Mouse (Mus musculus): ENCODE results near the gene Wiz. TPM values are rescaled to one million over a fixed set of nuclear protein-coding genes. Genes with fewer than 3 reads are reported as not detected.

The Wiz gene
- total and polyA plus RNA-seq, 2 experiments: 1.8 to 14.0 TPM

- H3K27me3 ChIP-seq (ENCODE audit: control insufficient read depth, insufficient read depth, low read length): no peaks in the 10 kb centered on the region
- no peak overlapping the region for H3K27ac ChIP-seq (replicated peaks; ENCODE audit: insufficient read depth, low read depth, low read length)
- H3K4me1 ChIP-seq (ENCODE audit: control insufficient read depth, insufficient read depth, low read length): no peaks in the 10 kb centered on the region
- no peak for DNase-seq (ENCODE audit: extremely low read depth, low read depth, low spot score)
- TF ChIP-seq CTCF (IDR thresholded peaks at IDR 0.05; ENCODE audit: low read depth, low read length) (no peak), POLR2A (IDR thresholded peaks at IDR 0.05; ENCODE audit: extremely low read depth, insufficient read depth, low read length) (no peak)
- WGBS: 7% methylated on average over 35 of the region's 39 CpGs
- H3K36me3 ChIP-seq (ENCODE audit: control insufficient read depth, insufficient read depth, low read length): no peaks in the 10 kb centered on the region
- peak overlapping the region; percentile 84 for H3K9ac ChIP-seq (ENCODE audit: low read depth, low read length)
- H3K4me3 ChIP-seq (ENCODE audit: insufficient read depth, low read depth, low read length): peak overlapping the region; percentile 99
- H3K79me2 ChIP-seq (ENCODE audit: control insufficient read depth, insufficient read depth, low read length): no peaks in the 10 kb centered on the region
Observed at GRCm38 (mm10) chr17:32388370-32389100, 704 bp downstream of the Wiz start.

- no peak overlapping the region for H3K9ac ChIP-seq (ENCODE audit: low read depth, low read length)
- no peak for DNase-seq (ENCODE audit: extremely low read depth, low read depth, low spot score)
- H3K27me3 ChIP-seq (ENCODE audit: control insufficient read depth, insufficient read depth, low read length): no peaks in the 10 kb centered on the region
- TF ChIP-seq CTCF (IDR thresholded peaks at IDR 0.05; ENCODE audit: low read depth, low read length) (no peak), POLR2A (IDR thresholded peaks at IDR 0.05; ENCODE audit: extremely low read depth, insufficient read depth, low read length) (no peak)
- H3K36me3 ChIP-seq (ENCODE audit: control insufficient read depth, insufficient read depth, low read length): no peaks in the 10 kb centered on the region
- H3K4me1 ChIP-seq (ENCODE audit: control insufficient read depth, insufficient read depth, low read length): no peaks in the 10 kb centered on the region
- no peaks in the 10 kb centered on the region for H3K79me2 ChIP-seq (ENCODE audit: control insufficient read depth, insufficient read depth, low read length)
- no peak overlapping the region for H3K4me3 ChIP-seq (ENCODE audit: insufficient read depth, low read depth, low read length)
- H3K27ac ChIP-seq (replicated peaks; ENCODE audit: insufficient read depth, low read depth, low read length): no peak overlapping the region
- 71% methylated on average over 7 of the region's 7 CpGs for WGBS
Observed at GRCm38 (mm10) chr17:32387986-32388369, 1.3 kb downstream of the Wiz start.

GRCm38 (mm10) chr17:32386659-32387432, 2.4 kb downstream of the Wiz start:
- H3K27ac ChIP-seq (replicated peaks; ENCODE audit: insufficient read depth, low read depth, low read length): no peak overlapping the region
- H3K4me1 ChIP-seq (ENCODE audit: control insufficient read depth, insufficient read depth, low read length): no peaks in the 10 kb centered on the region
- no peak overlapping the region for H3K4me3 ChIP-seq (ENCODE audit: insufficient read depth, low read depth, low read length)
- H3K9ac ChIP-seq (ENCODE audit: low read depth, low read length): no peak overlapping the region
- H3K79me2 ChIP-seq (ENCODE audit: control insufficient read depth, insufficient read depth, low read length): no peaks in the 10 kb centered on the region
- no peaks in the 10 kb centered on the region for H3K27me3 ChIP-seq (ENCODE audit: control insufficient read depth, insufficient read depth, low read length)
- 65% methylated on average over 9 of the region's 9 CpGs for WGBS
- no peaks in the 10 kb centered on the region for H3K36me3 ChIP-seq (ENCODE audit: control insufficient read depth, insufficient read depth, low read length)
- peak; percentile 47 for DNase-seq (ENCODE audit: extremely low read depth, low read depth, low spot score)
- TF ChIP-seq CTCF (IDR thresholded peaks at IDR 0.05; ENCODE audit: low read depth, low read length) (peak; percentile 68), POLR2A (IDR thresholded peaks at IDR 0.05; ENCODE audit: extremely low read depth, insufficient read depth, low read length) (no peak)

- 67% methylated on average over 5 of the region's 5 CpGs for WGBS
- H3K9ac ChIP-seq (ENCODE audit: low read depth, low read length): no peak overlapping the region
- no peaks in the 10 kb centered on the region for H3K36me3 ChIP-seq (ENCODE audit: control insufficient read depth, insufficient read depth, low read length)
- no peaks in the 10 kb centered on the region for H3K79me2 ChIP-seq (ENCODE audit: control insufficient read depth, insufficient read depth, low read length)
- DNase-seq (ENCODE audit: extremely low read depth, low read depth, low spot score): peak; percentile 60
- H3K27me3 ChIP-seq (ENCODE audit: control insufficient read depth, insufficient read depth, low read length): no peaks in the 10 kb centered on the region
- H3K27ac ChIP-seq (replicated peaks; ENCODE audit: insufficient read depth, low read depth, low read length): no peak overlapping the region
- no peaks in the 10 kb centered on the region for H3K4me1 ChIP-seq (ENCODE audit: control insufficient read depth, insufficient read depth, low read length)
- H3K4me3 ChIP-seq (ENCODE audit: insufficient read depth, low read depth, low read length): no peak overlapping the region
- TF ChIP-seq CTCF (IDR thresholded peaks at IDR 0.05; ENCODE audit: low read depth, low read length): no peak
- no peak for TF ChIP-seq POLR2A (IDR thresholded peaks at IDR 0.05; ENCODE audit: extremely low read depth, insufficient read depth, low read length)
Observed at GRCm38 (mm10) chr17:32383661-32384060, 5.6 kb downstream of the Wiz start.

GRCm38 (mm10) chr17:32382576-32382975, 6.7 kb downstream of the Wiz start:
- Histone ChIP-seq H3K4me3 (ENCODE audit: insufficient read depth, low read depth, low read length) (no peak overlapping the region), H3K4me1 (ENCODE audit: control insufficient read depth, insufficient read depth, low read length) (no peaks in the 10 kb centered on the region), H3K36me3 (ENCODE audit: control insufficient read depth, insufficient read depth, low read length) (no peaks in the 10 kb centered on the region), H3K9ac (ENCODE audit: low read depth, low read length) (no peak overlapping the region), H3K79me2 (ENCODE audit: control insufficient read depth, insufficient read depth, low read length) (no peaks in the 10 kb centered on the region), H3K27ac (replicated peaks; ENCODE audit: insufficient read depth, low read depth, low read length) (no peak overlapping the region), H3K27me3 (ENCODE audit: control insufficient read depth, insufficient read depth, low read length) (no peaks in the 10 kb centered on the region)
- TF ChIP-seq CTCF (IDR thresholded peaks at IDR 0.05; ENCODE audit: low read depth, low read length): no peak
- no peak for TF ChIP-seq POLR2A (IDR thresholded peaks at IDR 0.05; ENCODE audit: extremely low read depth, insufficient read depth, low read length)
- DNase-seq (ENCODE audit: extremely low read depth, low read depth, low spot score): peak; percentile 84
- 23% methylated on average over 7 of the region's 7 CpGs for WGBS

- Histone ChIP-seq H3K36me3 (ENCODE audit: control insufficient read depth, insufficient read depth, low read length) (no peaks in the 10 kb centered on the region), H3K4me1 (ENCODE audit: control insufficient read depth, insufficient read depth, low read length) (no peaks in the 10 kb centered on the region), H3K27me3 (ENCODE audit: control insufficient read depth, insufficient read depth, low read length) (no peaks in the 10 kb centered on the region), H3K4me3 (ENCODE audit: insufficient read depth, low read depth, low read length) (no peak overlapping the region), H3K9ac (ENCODE audit: low read depth, low read length) (no peak overlapping the region), H3K27ac (replicated peaks; ENCODE audit: insufficient read depth, low read depth, low read length) (no peak overlapping the region), H3K79me2 (ENCODE audit: control insufficient read depth, insufficient read depth, low read length) (no peaks in the 10 kb centered on the region)
- 88% methylated on average over 2 of the region's 2 CpGs for WGBS
- no peak for TF ChIP-seq CTCF (IDR thresholded peaks at IDR 0.05; ENCODE audit: low read depth, low read length)
- TF ChIP-seq POLR2A (IDR thresholded peaks at IDR 0.05; ENCODE audit: extremely low read depth, insufficient read depth, low read length): no peak
- no peak for DNase-seq (ENCODE audit: extremely low read depth, low read depth, low spot score)
Observed at GRCm38 (mm10) chr17:32378786-32379185, 10.5 kb downstream of the Wiz start.
